19 mouse cellular contexts compared by ENCODE assay signal in genomic region chr5:104415999-104416398, GRCm38 (mm10). TPM values are rescaled to one million over a fixed set of nuclear protein-coding genes. Genes with fewer than 3 reads are reported as not detected.
DNase-seq lines count a peak whose midpoint lies in the region; ATAC-seq and TF ChIP-seq lines count a peak whose summit lies in the region.
"Had no signal": no experiment of that assay in that cellular context is flagged by ENCODE, and none has a peak within 500 bp of the region (broad histone marks: within the 10 kb centered on the region; RNA-seq: fewer than 3 reads in every experiment).

No protein-coding gene starts in this region.

- H3K36me3 ChIP-seq in forebrain, embryonic 14.5 days (ENCODE audit: control insufficient read depth, insufficient read depth, low read length), result no peaks in the 10 kb centered on the region
- H3K36me3 ChIP-seq in forebrain, embryonic 11.5 days (ENCODE audit: control insufficient read depth, insufficient read depth, low read length), result no peaks in the 10 kb centered on the region
- H3K36me3 ChIP-seq in forebrain, embryonic 15.5 days, result no peaks in the 10 kb centered on the region
- no peaks in the 10 kb centered on the region for H3K36me3 ChIP-seq in limb, embryonic 10.5 days
- no peaks in the 10 kb centered on the region for H3K36me3 ChIP-seq in limb, embryonic 14.5 days (ENCODE audit: control insufficient read depth, insufficient read depth, low read length)
- H3K36me3 ChIP-seq: embryonic facial prominence, embryonic 12.5 days; heart, embryonic 12.5 days; hindbrain, embryonic 10.5 days had no signal

- TF ChIP-seq POLR2A in limb, embryonic 14.5 days (IDR thresholded peaks at IDR 0.05; ENCODE audit: borderline replicate concordance, extremely low read depth, insufficient read depth, insufficient read length), result no peak

- H3K9me3 ChIP-seq in forebrain, embryonic 14.5 days (replicated peaks; ENCODE audit: control insufficient read depth, low read length), result no peaks in the 10 kb centered on the region
- H3K9me3 ChIP-seq in forebrain, embryonic 11.5 days (ENCODE audit: control insufficient read depth, low read length), result no peaks in the 10 kb centered on the region
- H3K9me3 ChIP-seq in forebrain, embryonic 15.5 days, result no peaks in the 10 kb centered on the region
- H3K9me3 ChIP-seq in limb, embryonic 10.5 days (replicated peaks), result no peaks in the 10 kb centered on the region
- H3K9me3 ChIP-seq in limb, embryonic 14.5 days (ENCODE audit: control insufficient read depth, low read length), result no peaks in the 10 kb centered on the region
- H3K9me3 ChIP-seq: embryonic facial prominence, embryonic 12.5 days; heart, embryonic 12.5 days; hindbrain, embryonic 10.5 days had no signal

- DNase-seq in forebrain, embryonic 14.5 days (ENCODE audit: low spot score), result peak; percentile 72
- no peak for DNase-seq in forebrain, embryonic 11.5 days (ENCODE audit: low spot score)
- DNase-seq in limb, embryonic 10.5 days (ENCODE audit: low spot score), result no peak
- DNase-seq in limb, embryonic 14.5 days (ENCODE audit: low spot score), result no peak
- no peak for DNase-seq in left cerebral cortex, adult 11 months (ENCODE audit: low spot score)
- DNase-seq in T-cell, adult 2 months (ENCODE audit: low spot score), result no peak
- DNase-seq in spleen, adult 18-20 months, result no peak
- DNase-seq: adrenal gland, postnatal 10 days; cerebellum, adult 11-12 months; cerebellum, adult 9-10 months; cerebellum, postnatal 25 days; gastrocnemius, postnatal 14 days; heart, adult 2 months had no signal

- 19% methylated on average over 2 of the region's 2 CpGs for WGBS in forebrain, embryonic 14.5 days
- whole genome bisulfite sequencing in forebrain, embryonic 11.5 days, result 64% methylated on average over 2 of the region's 2 CpGs
- whole genome bisulfite sequencing in forebrain, embryonic 15.5 days, result 25% methylated on average over 2 of the region's 2 CpGs
- 24% methylated on average over 2 of the region's 2 CpGs for WGBS in limb, embryonic 10.5 days
- WGBS in limb, embryonic 14.5 days, result 22% methylated on average over 2 of the region's 2 CpGs

- H3K4me2 ChIP-seq in forebrain, embryonic 14.5 days (ENCODE audit: low read length), result no peak overlapping the region
- H3K4me2 ChIP-seq in forebrain, embryonic 11.5 days (ENCODE audit: low read depth, low read length, severe bottlenecking), result no peak overlapping the region
- no peak overlapping the region for H3K4me2 ChIP-seq in forebrain, embryonic 15.5 days (replicated peaks)
- H3K4me2 ChIP-seq in limb, embryonic 14.5 days (replicated peaks; ENCODE audit: low read depth, low read length, severe bottlenecking), result no peak overlapping the region
- H3K4me2 ChIP-seq: embryonic facial prominence, embryonic 12.5 days; heart, embryonic 12.5 days; hindbrain, embryonic 14.5 days had no signal

- H3K4me3 ChIP-seq in forebrain, embryonic 14.5 days (ENCODE audit: low read depth, low read length), result no peak overlapping the region
- H3K4me3 ChIP-seq in forebrain, embryonic 11.5 days (ENCODE audit: low read depth, low read length), result no peak overlapping the region
- no peak overlapping the region for H3K4me3 ChIP-seq in forebrain, embryonic 15.5 days
- H3K4me3 ChIP-seq in limb, embryonic 10.5 days, result no peak overlapping the region
- H3K4me3 ChIP-seq in limb, embryonic 14.5 days (replicated peaks; ENCODE audit: low read length), result no peak overlapping the region
- H3K4me3 ChIP-seq: embryonic facial prominence, embryonic 12.5 days; heart, adult 2 months; heart, embryonic 12.5 days; hindbrain, embryonic 10.5 days had no signal

- H3K9ac ChIP-seq in forebrain, embryonic 14.5 days (ENCODE audit: low read length), result no peak overlapping the region
- H3K9ac ChIP-seq in forebrain, embryonic 11.5 days (ENCODE audit: low read length), result no peak overlapping the region
- H3K9ac ChIP-seq in forebrain, embryonic 15.5 days (replicated peaks), result no peak overlapping the region
- no peak overlapping the region for H3K9ac ChIP-seq in limb, embryonic 14.5 days (ENCODE audit: low read depth, low read length, severe bottlenecking)
- H3K9ac ChIP-seq: embryonic facial prominence, embryonic 12.5 days; heart, embryonic 12.5 days; hindbrain, embryonic 14.5 days had no signal

- no peak overlapping the region for H3K27ac ChIP-seq in forebrain, embryonic 14.5 days (ENCODE audit: low read depth, low read length)
- H3K27ac ChIP-seq in forebrain, embryonic 11.5 days (ENCODE audit: low read depth, low read length), result no peak overlapping the region
- no peak overlapping the region for H3K27ac ChIP-seq in forebrain, embryonic 15.5 days (replicated peaks)
- peak overlapping the region; percentile 42; the same call in 1 of the 2 replicates for H3K27ac ChIP-seq in limb, embryonic 10.5 days
- no peak overlapping the region for H3K27ac ChIP-seq in limb, embryonic 14.5 days (replicated peaks; ENCODE audit: low read depth, low read length)
- H3K27ac ChIP-seq: embryonic facial prominence, embryonic 12.5 days; heart, adult 2 months; hindbrain, embryonic 10.5 days; hindbrain, embryonic 14.5 days had no signal

- peak; percentile 81 for ATAC-seq in forebrain, embryonic 14.5 days
- no peak for ATAC-seq in forebrain, embryonic 11.5 days (replicated peaks; ENCODE audit: low FRiP score)
- ATAC-seq in forebrain, embryonic 15.5 days (replicated peaks), result 0 out of 2 replicates have a peak, but pooled peaks have one; percentile 60
- peak; percentile 47; the same call in 1 of the 2 replicates for ATAC-seq in limb, embryonic 14.5 days (ENCODE audit: low FRiP score, low read depth)
- ATAC-seq: intestine, embryonic 16.5 days had no signal

- H3K4me1 ChIP-seq in forebrain, embryonic 14.5 days (ENCODE audit: control insufficient read depth, insufficient read depth, low read length), result no peaks in the 10 kb centered on the region
- no peaks in the 10 kb centered on the region for H3K4me1 ChIP-seq in forebrain, embryonic 11.5 days (replicated peaks; ENCODE audit: control insufficient read depth, insufficient read depth, low read length)
- H3K4me1 ChIP-seq in forebrain, embryonic 15.5 days, result no peaks in the 10 kb centered on the region
- H3K4me1 ChIP-seq in limb, embryonic 10.5 days, result peaks cover 34% of the 10 kb centered on the region
- no peaks in the 10 kb centered on the region for H3K4me1 ChIP-seq in limb, embryonic 14.5 days (ENCODE audit: control insufficient read depth, insufficient read depth, low read length)
- H3K4me1 ChIP-seq: embryonic facial prominence, embryonic 12.5 days; heart, embryonic 12.5 days; hindbrain, embryonic 10.5 days had no signal

- H3K27me3 ChIP-seq in forebrain, embryonic 14.5 days (replicated peaks; ENCODE audit: control insufficient read depth, insufficient read depth, low read length), result no peaks in the 10 kb centered on the region
- no peaks in the 10 kb centered on the region for H3K27me3 ChIP-seq in forebrain, embryonic 11.5 days (ENCODE audit: control insufficient read depth, insufficient read depth, low read length)
- H3K27me3 ChIP-seq in forebrain, embryonic 15.5 days, result no peaks in the 10 kb centered on the region
- no peaks in the 10 kb centered on the region for H3K27me3 ChIP-seq in limb, embryonic 10.5 days (ENCODE audit: low read depth, poor library complexity, severe bottlenecking)
- no peaks in the 10 kb centered on the region for H3K27me3 ChIP-seq in limb, embryonic 14.5 days (ENCODE audit: control insufficient read depth, insufficient read depth, low read length)
- H3K27me3 ChIP-seq: embryonic facial prominence, embryonic 12.5 days; heart, embryonic 12.5 days had no signal

RNA-seq across cellular contexts. Expression of gene Spp1, which starts 18.9 kb away (rescaled TPM):
- 11.6 and 17.0 TPM in 2 replicates for polyA plus RNA-seq in forebrain, embryonic 14.5 days (2014; fragmentation: Nextera tagmentation; extraction: Ambion mirVana)
- 3.4 and 4.0 TPM in 2 replicates for polyA plus RNA-seq in forebrain, embryonic 11.5 days (2014; fragmentation: Nextera tagmentation; extraction: Ambion mirVana)
- polyA plus RNA-seq in forebrain, embryonic 15.5 days (2015; fragmentation: Nextera tagmentation; extraction: Ambion mirVana), result 6.7 and 8.9 TPM in 2 replicates
- polyA plus RNA-seq in limb, embryonic 10.5 days (2016; fragmentation: Nextera tagmentation; extraction: Ambion mirVana), result 2.0 and 6.4 TPM in 2 replicates
- 78.3 and 102 TPM in 2 replicates for polyA plus RNA-seq in limb, embryonic 14.5 days (2012; rRNA removed)
- 132 and 195 TPM in 2 replicates for polyA plus RNA-seq in limb, embryonic 14.5 days (2014; fragmentation: Nextera tagmentation; extraction: Ambion mirVana)

RNA-seq across cellular contexts. Expression of gene Pkd2, which starts 43.3 kb away (rescaled TPM):
- 6.3 and 7.3 TPM in 2 replicates for polyA plus RNA-seq in forebrain, embryonic 14.5 days (2014; fragmentation: Nextera tagmentation; extraction: Ambion mirVana)
- polyA plus RNA-seq in forebrain, embryonic 11.5 days (2014; fragmentation: Nextera tagmentation; extraction: Ambion mirVana), result 12.7 and 14.6 TPM in 2 replicates
- 8.2 TPM in 2 replicates for polyA plus RNA-seq in forebrain, embryonic 15.5 days (2015; fragmentation: Nextera tagmentation; extraction: Ambion mirVana)
- polyA plus RNA-seq in limb, embryonic 10.5 days (2016; fragmentation: Nextera tagmentation; extraction: Ambion mirVana), result 12.3 and 16.3 TPM in 2 replicates
- polyA plus RNA-seq in limb, embryonic 14.5 days (2012; rRNA removed), result 84.4 and 86.0 TPM in 2 replicates
- polyA plus RNA-seq in limb, embryonic 14.5 days (2014; fragmentation: Nextera tagmentation; extraction: Ambion mirVana), result 32.6 and 38.2 TPM in 2 replicates
